Mouse (Mus musculus): ENCODE measurements around the gene Cct6b. TPM values are rescaled to one million over a fixed set of nuclear protein-coding genes. Genes with fewer than 3 reads are reported as not detected.

The Cct6b gene
- polyA plus RNA-seq, 1 experiment from 2014 or later, result 0.69 TPM

DNA sequence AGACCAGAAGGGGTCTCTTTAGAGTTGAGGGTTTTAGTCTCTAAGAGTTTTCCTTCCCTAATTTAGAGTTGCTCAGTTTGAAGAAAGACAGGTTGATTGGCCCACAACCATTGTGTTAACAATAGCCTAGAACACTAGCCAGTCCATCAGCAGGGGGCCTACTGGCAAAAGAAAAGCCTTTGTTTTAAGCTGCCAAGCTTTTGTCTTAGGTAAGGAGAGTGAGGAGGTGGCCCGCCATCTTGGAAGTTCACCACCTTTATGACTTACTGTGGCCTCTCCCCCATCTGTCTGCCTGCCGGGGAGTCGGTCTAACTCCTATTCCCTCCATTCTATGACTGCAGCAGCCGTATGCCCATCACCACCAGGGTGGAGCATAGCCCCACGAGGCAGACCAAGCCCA is 73.6 kb downstream of the Cct6b start:
- no peaks in the 10 kb centered on the region for H3K27me3 ChIP-seq (ENCODE audit: control insufficient read depth, insufficient read depth, low read length)
- no peak for DNase-seq (ENCODE audit: low spot score)
- no peaks in the 10 kb centered on the region for H3K9me3 ChIP-seq (ENCODE audit: control insufficient read depth, low read length)
- no peaks in the 10 kb centered on the region; the same call in 1 of the 2 replicates for H3K4me1 ChIP-seq (replicated peaks; ENCODE audit: control insufficient read depth, insufficient read depth, low read length)
- H3K4me2 ChIP-seq (replicated peaks; ENCODE audit: low read depth, low read length), result no peak overlapping the region
- no peak overlapping the region for H3K27ac ChIP-seq (ENCODE audit: low read depth, low read length)
- H3K4me3 ChIP-seq (ENCODE audit: low read depth, low read length), result no peak overlapping the region
- 75% methylated on average over 5 of the region's 5 CpGs for WGBS
- no peaks in the 10 kb centered on the region for H3K36me3 ChIP-seq (ENCODE audit: control insufficient read depth, insufficient read depth, low read length)
- ATAC-seq (ENCODE audit: low FRiP score), result no peak
- no peak overlapping the region for H3K9ac ChIP-seq (ENCODE audit: low read depth, low read length)

GRCm38 (mm10) chr11:82687668-82688067 is 76.5 kb downstream of the Cct6b start:
- Histone ChIP-seq H3K4me2 (replicated peaks; ENCODE audit: low read depth, low read length) (no peak overlapping the region), H3K9ac (ENCODE audit: low read depth, low read length) (no peak overlapping the region), H3K9me3 (ENCODE audit: control insufficient read depth, low read length) (no peaks in the 10 kb centered on the region), H3K36me3 (ENCODE audit: control insufficient read depth, insufficient read depth, low read length) (no peaks in the 10 kb centered on the region), H3K4me3 (ENCODE audit: low read depth, low read length) (no peak overlapping the region), H3K4me1 (replicated peaks; ENCODE audit: control insufficient read depth, insufficient read depth, low read length) (no peaks in the 10 kb centered on the region; the same call in 1 of the 2 replicates), H3K27me3 (ENCODE audit: control insufficient read depth, insufficient read depth, low read length) (no peaks in the 10 kb centered on the region), H3K27ac (ENCODE audit: low read depth, low read length) (no peak overlapping the region)
- ATAC-seq (ENCODE audit: low FRiP score) (no peak), DNase-seq (ENCODE audit: low spot score) (no peak)

DNA sequence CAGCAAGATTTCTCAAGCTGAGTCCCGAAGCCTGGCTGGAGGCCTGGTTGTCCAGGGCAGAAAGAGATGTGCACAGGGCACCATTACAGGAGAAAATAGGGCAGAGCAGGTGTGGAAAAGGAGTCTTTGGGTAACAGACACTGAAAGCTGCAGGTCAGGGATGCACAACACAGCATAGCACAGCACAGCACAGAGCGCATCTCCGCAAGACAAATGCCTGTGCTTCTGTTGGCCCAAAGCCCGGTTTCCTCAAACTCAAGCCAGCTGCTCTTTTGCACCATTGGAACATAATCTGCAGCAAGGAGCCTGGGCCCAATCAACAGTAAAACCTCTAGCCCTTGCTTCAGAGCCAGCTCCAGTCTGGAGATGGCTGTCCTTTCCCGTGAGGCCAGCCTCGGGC is 79.4 kb downstream of the Cct6b start:
- no peaks in the 10 kb centered on the region for H3K4me1 ChIP-seq (replicated peaks; ENCODE audit: control insufficient read depth, insufficient read depth, low read length)
- H3K4me2 ChIP-seq (replicated peaks; ENCODE audit: low read depth, low read length), result no peak overlapping the region
- H3K27ac ChIP-seq (ENCODE audit: low read depth, low read length), result no peak overlapping the region
- H3K4me3 ChIP-seq (ENCODE audit: low read depth, low read length), result no peak overlapping the region
- no peaks in the 10 kb centered on the region for H3K36me3 ChIP-seq (ENCODE audit: control insufficient read depth, insufficient read depth, low read length)
- H3K9ac ChIP-seq (ENCODE audit: low read depth, low read length), result no peak overlapping the region
- DNase-seq (ENCODE audit: low spot score) (no peak), ATAC-seq (ENCODE audit: low FRiP score) (no peak)
- no peaks in the 10 kb centered on the region for H3K27me3 ChIP-seq (ENCODE audit: control insufficient read depth, insufficient read depth, low read length)
- no peaks in the 10 kb centered on the region for H3K9me3 ChIP-seq (ENCODE audit: control insufficient read depth, low read length)
- 93% methylated on average over 6 of the region's 6 CpGs for WGBS

DNA sequence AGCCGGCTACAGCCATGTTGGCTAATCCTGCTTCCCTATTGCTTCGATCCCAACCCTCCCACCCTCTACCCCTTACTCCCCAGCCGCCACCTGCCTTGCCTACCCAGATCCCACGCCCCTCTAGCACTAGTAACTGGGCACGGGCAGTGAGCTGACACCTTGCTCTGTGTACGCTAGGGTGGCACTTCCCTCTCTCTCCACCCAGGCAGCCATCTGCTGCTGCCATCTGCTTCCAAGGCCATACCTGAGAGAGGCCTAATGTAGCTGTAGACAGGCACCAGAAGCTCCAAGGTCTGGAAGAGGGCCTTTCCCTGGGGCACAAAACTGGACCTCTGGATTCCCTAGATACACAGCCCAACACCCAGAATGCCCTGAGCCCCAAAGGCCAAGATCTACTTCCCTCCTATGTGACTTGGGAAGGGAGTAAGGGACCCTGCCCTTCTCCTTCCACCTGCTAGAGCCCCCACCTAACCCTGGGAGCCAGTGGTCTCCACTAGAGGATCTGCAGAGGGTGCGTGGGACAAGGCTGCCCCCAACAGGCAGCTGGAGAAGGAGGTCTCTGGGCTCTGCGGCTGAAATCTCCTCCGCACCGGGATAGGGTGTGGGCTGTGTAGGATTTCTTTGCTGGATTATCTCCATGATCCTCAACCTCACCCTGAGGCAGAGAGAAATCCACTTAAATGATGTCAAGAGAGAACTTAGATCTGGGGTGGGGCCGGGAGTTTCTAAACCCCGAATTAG is 80.2 kb downstream of the Cct6b start:
- Histone ChIP-seq H3K27me3 (ENCODE audit: control insufficient read depth, insufficient read depth, low read length) (no peaks in the 10 kb centered on the region), H3K4me3 (ENCODE audit: low read depth, low read length) (no peak overlapping the region), H3K4me2 (replicated peaks; ENCODE audit: low read depth, low read length) (no peak overlapping the region), H3K27ac (ENCODE audit: low read depth, low read length) (no peak overlapping the region), H3K9me3 (ENCODE audit: control insufficient read depth, low read length) (no peaks in the 10 kb centered on the region), H3K36me3 (ENCODE audit: control insufficient read depth, insufficient read depth, low read length) (no peaks in the 10 kb centered on the region), H3K9ac (ENCODE audit: low read depth, low read length) (no peak overlapping the region), H3K4me1 (replicated peaks; ENCODE audit: control insufficient read depth, insufficient read depth, low read length) (no peaks in the 10 kb centered on the region)
- WGBS, result 55% methylated on average over 12 of the region's 12 CpGs
- DNase-seq (ENCODE audit: low spot score), result peak; percentile 46
- ATAC-seq (ENCODE audit: low FRiP score), result no peak

DNA sequence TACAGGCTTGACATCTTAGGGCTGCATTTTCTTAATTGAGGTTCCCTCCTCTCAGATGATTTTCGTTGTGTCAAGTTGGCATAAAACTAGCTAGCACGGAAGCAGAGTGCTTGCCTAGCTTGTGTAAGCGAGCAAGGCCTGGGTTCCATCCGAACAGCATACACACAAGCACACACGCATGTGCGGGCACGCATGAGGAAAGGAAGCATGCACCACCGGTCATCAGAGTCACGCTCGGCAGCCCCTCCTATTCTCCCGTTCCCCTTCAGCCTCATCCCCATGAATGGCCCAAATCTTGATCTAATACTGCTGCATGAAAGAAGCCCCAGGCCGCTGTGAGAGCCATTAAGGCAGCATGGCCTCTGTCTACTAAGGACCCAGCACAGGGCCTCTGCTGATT is 85.6 kb downstream of the Cct6b start:
- Histone ChIP-seq H3K27ac (ENCODE audit: low read depth, low read length) (no peak overlapping the region), H3K9ac (ENCODE audit: low read depth, low read length) (no peak overlapping the region), H3K27me3 (ENCODE audit: control insufficient read depth, insufficient read depth, low read length) (no peaks in the 10 kb centered on the region), H3K4me2 (replicated peaks; ENCODE audit: low read depth, low read length) (no peak overlapping the region), H3K9me3 (ENCODE audit: control insufficient read depth, low read length) (no peaks in the 10 kb centered on the region), H3K36me3 (ENCODE audit: control insufficient read depth, insufficient read depth, low read length) (no peaks in the 10 kb centered on the region), H3K4me1 (replicated peaks; ENCODE audit: control insufficient read depth, insufficient read depth, low read length) (no peaks in the 10 kb centered on the region), H3K4me3 (ENCODE audit: low read depth, low read length) (no peak overlapping the region)
- DNase-seq (ENCODE audit: low spot score) (no peak), ATAC-seq (ENCODE audit: low FRiP score) (no peak)
- WGBS, result 83% methylated on average over 12 of the region's 12 CpGs

Other genes starting within 250 kb of the Cct6b start
- gene Zfp830, start within 50 bp of the Cct6b start, polyA plus RNA-seq (2014; fragmentation: Nextera tagmentation; extraction: Ambion mirVana), result 39.2 and 42.6 TPM in 2 replicates
- 38.0 and 48.0 TPM in 2 replicates for gene Lig3, start 16.8 kb upstream of the Cct6b start, polyA plus RNA-seq (2014; fragmentation: Nextera tagmentation; extraction: Ambion mirVana)
- gene Rffl, start 106.9 kb upstream of the Cct6b start, polyA plus RNA-seq (2014; fragmentation: Nextera tagmentation; extraction: Ambion mirVana), result 6.3 and 8.8 TPM in 2 replicates
- 14.6 and 15.7 TPM in 2 replicates for gene Rad51d, start 126.3 kb upstream of the Cct6b start, polyA plus RNA-seq (2014; fragmentation: Nextera tagmentation; extraction: Ambion mirVana)
- gene Fndc8, start 127.8 kb upstream of the Cct6b start, polyA plus RNA-seq (2014; fragmentation: Nextera tagmentation; extraction: Ambion mirVana), result 0.09 and 0.22 TPM in 2 replicates
- gene Nle1, start 144.1 kb upstream of the Cct6b start, polyA plus RNA-seq (2014; fragmentation: Nextera tagmentation; extraction: Ambion mirVana), result 19.8 and 22.9 TPM in 2 replicates
- gene Unc45b, start 146.2 kb upstream of the Cct6b start, polyA plus RNA-seq (2014; fragmentation: Nextera tagmentation; extraction: Ambion mirVana), result 0.42 and 0.45 TPM in 2 replicates
- 0.85 and 1.3 TPM in 2 replicates for gene Slfn5, start 187.0 kb upstream of the Cct6b start, polyA plus RNA-seq (2014; fragmentation: Nextera tagmentation; extraction: Ambion mirVana)
- 9.7 and 10.1 TPM in 2 replicates for gene Slfn9, start 227.5 kb upstream of the Cct6b start, polyA plus RNA-seq (2014; fragmentation: Nextera tagmentation; extraction: Ambion mirVana)